Mouse (Mus musculus) kidney, embryonic 15.5 days (tissue): ENCODE measurements around the gene Cryba1. TPM values are rescaled to one million over a fixed set of nuclear protein-coding genes. Genes with fewer than 3 reads are reported as not detected.
"Not testable (repeated sequence)": the region's sequence is repeated elsewhere in the genome, so short reads cannot be mapped to it uniquely, and the experiment has no call there.

ENCODE experiments used
- ATAC-seq: fragments of 200-750 bp; cut with Nextera tagmentation; replicated peaks from 2 replicates; pipeline ENCODE4 v1.8.0; 2017; ENCODE audit warnings: moderate TSS enrichment; ENCODE audit not compliant: low FRiP score
- H3K27ac ChIP-seq: fragments of 300-500 bp; sonication (generic); 2 replicates; pipeline ENCODE4 v1.5.1; 2015; ENCODE audit warnings: mild to moderate bottlenecking, inconsistent platforms
- H3K27me3 ChIP-seq: fragments of 300-500 bp; sonication (generic); 2 replicates; pipeline ENCODE4 v1.6.1; 2015; ENCODE audit warnings: inconsistent platforms
- H3K36me3 ChIP-seq: fragments of 300-500 bp; sonication (generic); 2 replicates; pipeline ENCODE4 v1.6.1; 2015; ENCODE audit warnings: inconsistent platforms
- H3K4me1 ChIP-seq: fragments of 300-500 bp; sonication (generic); 2 replicates; pipeline ENCODE4 v1.6.1; 2015; ENCODE audit warnings: inconsistent platforms
- H3K4me2 ChIP-seq: fragments of 300-500 bp; sonication (generic); 2 replicates; pipeline ENCODE4 v1.6.1; 2015; ENCODE audit warnings: moderate library complexity, mild to moderate bottlenecking, inconsistent platforms
- H3K4me3 ChIP-seq: fragments of 300-500 bp; sonication (generic); replicated peaks from 2 replicates; pipeline ENCODE4 v1.5.1; 2015; ENCODE audit warnings: mild to moderate bottlenecking, inconsistent platforms
- H3K9ac ChIP-seq: fragments of 300-500 bp; sonication (generic); 2 replicates; pipeline ENCODE4 v1.6.1; 2015; ENCODE audit warnings: mild to moderate bottlenecking, inconsistent platforms
- H3K9me3 ChIP-seq: fragments of 300-500 bp; sonication (generic); replicated peaks from 2 replicates; pipeline ENCODE4 v1.6.1; 2016; ENCODE audit warnings: inconsistent platforms
- WGBS: fragments of 180-500 bp; shearing (Covaris S2); methylation state at CpG from one replicate; pipeline ENCODE4 v1.1.7; 2015; ENCODE audit warnings: mixed read lengths; 5-methylcytosine and 5-hydroxymethylcytosine counted together
- polyA plus RNA-seq: library from polyadenylated mRNA; unstranded; fragments of >200 nt; fragmentation: Nextera tagmentation; extraction: Ambion mirVana; gene quantifications from 2 replicates; pipeline ENCODE4 v1.2.1, GENCODE M21; 2015

Cryba1 gene
- polyA plus RNA-seq, 1 experiment from 2014 or later = not detected

- no peaks in the 10 kb centered on the region for H3K27me3 ChIP-seq
- no peak overlapping the region for H3K27ac ChIP-seq
- H3K4me3 ChIP-seq = no peak overlapping the region
- WGBS = 64% methylated on average over 3 of the region's 3 CpGs
- H3K9ac ChIP-seq = no peak overlapping the region
- no peaks in the 10 kb centered on the region for H3K4me1 ChIP-seq
- no peak overlapping the region for H3K4me2 ChIP-seq
- H3K36me3 ChIP-seq = no peaks in the 10 kb centered on the region
- ATAC-seq = no peak
- H3K9me3 ChIP-seq = no peaks in the 10 kb centered on the region
Measured at GRCm38 (mm10) chr11:77753469-77753868, 28.4 kb upstream of the Cryba1 start.

DNA sequence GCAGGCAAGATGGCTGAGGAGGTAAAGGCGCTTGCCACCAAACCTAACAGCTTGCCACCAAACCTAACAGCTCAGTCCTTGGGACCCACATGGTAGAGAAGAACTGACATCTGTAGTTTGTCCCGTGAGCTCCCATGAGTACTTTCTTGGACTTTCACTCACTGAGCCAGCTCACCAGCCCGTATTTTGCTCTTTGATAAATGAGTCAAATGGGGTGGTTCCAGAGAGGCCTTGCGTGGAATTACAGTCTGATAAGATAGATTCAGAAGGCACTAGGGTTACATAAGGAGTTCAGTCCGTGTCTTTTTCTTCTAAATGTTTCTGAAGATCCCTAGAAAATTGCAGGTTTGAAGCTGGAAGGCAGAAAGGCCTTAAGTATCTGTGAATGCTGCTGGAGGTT is 27.4 kb upstream of the Cryba1 start:
- WGBS = 79% methylated on average over 5 of the region's 5 CpGs

GRCm38 (mm10) chr11:77748996-77749395 is 23.9 kb upstream of the Cryba1 start:
- Histone ChIP-seq H3K4me3 (no peak overlapping the region), H3K4me1 (no peaks in the 10 kb centered on the region)

More for the DNA sequence above, 27.4 kb upstream of the Cryba1 start:
- Histone ChIP-seq H3K9me3 (no peaks in the 10 kb centered on the region), H3K27me3 (no peaks in the 10 kb centered on the region), H3K9ac (no peak overlapping the region), H3K4me2 (no peak overlapping the region), H3K36me3 (no peaks in the 10 kb centered on the region), H3K27ac (no peak overlapping the region), H3K4me1 (no peaks in the 10 kb centered on the region), H3K4me3 (no peak overlapping the region)
- no peak for ATAC-seq

DNA sequence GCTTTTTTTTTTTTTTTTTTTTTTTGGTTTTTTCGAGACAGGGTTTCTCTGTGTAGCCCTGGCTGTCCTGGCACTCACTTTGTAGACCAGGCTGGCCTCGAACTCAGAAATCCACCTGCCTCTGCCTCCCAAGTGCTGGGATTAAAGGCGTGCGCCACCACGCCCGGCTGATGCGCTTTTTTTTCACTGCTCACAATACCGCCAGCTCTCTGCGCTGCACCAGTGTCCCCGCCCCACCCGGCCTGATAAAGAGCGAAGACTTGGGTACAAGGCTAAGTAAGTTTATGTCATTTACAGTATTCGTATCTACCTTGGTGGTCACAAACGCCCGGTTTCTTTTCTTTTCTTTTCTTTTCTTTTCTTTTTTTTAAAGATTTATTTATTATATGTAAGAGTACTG is 22.0 kb upstream of the Cryba1 start:
- H3K4me3 ChIP-seq, H3K9me3 ChIP-seq, H3K4me2 ChIP-seq, H3K36me3 ChIP-seq, H3K4me1 ChIP-seq, H3K9ac ChIP-seq, H3K27me3 ChIP-seq, H3K27ac ChIP-seq, ATAC-seq: not testable (repeated sequence)
- WGBS = 96% methylated on average over 14 of the region's 15 CpGs

More at GRCm38 (mm10) chr11:77748996-77749395, 23.9 kb upstream of the Cryba1 start:
- H3K36me3 ChIP-seq = no peaks in the 10 kb centered on the region
- H3K9me3 ChIP-seq = no peaks in the 10 kb centered on the region
- no peak overlapping the region for H3K27ac ChIP-seq
- ATAC-seq = no peak
- WGBS = 80% methylated on average over 5 of the region's 5 CpGs
- no peak overlapping the region for H3K9ac ChIP-seq
- H3K4me2 ChIP-seq = no peak overlapping the region
- H3K27me3 ChIP-seq = no peaks in the 10 kb centered on the region

GRCm38 (mm10) chr11:77746652-77747051 is 21.6 kb upstream of the Cryba1 start:
- 94% methylated on average over 4 of the region's 4 CpGs for WGBS
- Histone ChIP-seq H3K4me2 (no peak overlapping the region), H3K27me3 (no peaks in the 10 kb centered on the region), H3K27ac (no peak overlapping the region), H3K36me3 (no peaks in the 10 kb centered on the region), H3K9me3 (no peaks in the 10 kb centered on the region), H3K4me3 (no peak overlapping the region), H3K9ac (no peak overlapping the region), H3K4me1 (no peaks in the 10 kb centered on the region)
- no peak for ATAC-seq

GRCm38 (mm10) chr11:77743966-77744365 is 18.9 kb upstream of the Cryba1 start:
- Histone ChIP-seq H3K9ac (no peak overlapping the region), H3K4me2 (no peak overlapping the region), H3K27ac (no peak overlapping the region), H3K36me3 (no peaks in the 10 kb centered on the region), H3K27me3 (no peaks in the 10 kb centered on the region), H3K4me1 (no peaks in the 10 kb centered on the region), H3K9me3 (no peaks in the 10 kb centered on the region), H3K4me3 (no peak overlapping the region)
- no peak for ATAC-seq
- 38% methylated on average over 6 of the region's 6 CpGs for whole genome bisulfite sequencing

DNA sequence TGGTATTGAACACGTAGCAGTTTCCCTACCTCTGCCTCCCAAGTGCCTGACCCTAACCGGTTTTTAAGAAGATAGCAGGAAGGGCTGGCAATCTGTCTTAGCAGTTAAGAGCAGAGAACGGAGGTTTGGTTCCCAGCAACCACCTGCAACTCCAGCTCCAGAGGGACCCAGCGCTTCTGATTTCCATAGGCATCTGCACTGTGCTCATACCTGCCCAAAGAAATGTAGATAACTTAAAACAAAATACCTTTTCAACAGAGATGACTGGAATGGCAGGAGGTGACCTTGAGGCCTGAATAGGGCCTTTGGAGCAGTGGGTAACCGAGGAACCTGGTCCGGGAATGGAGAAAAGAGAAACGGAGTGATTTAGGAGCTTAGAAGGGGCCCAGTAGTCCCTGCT is 13.5 kb upstream of the Cryba1 start:
- Histone ChIP-seq H3K4me1 (no peaks in the 10 kb centered on the region), H3K9me3 (no peaks in the 10 kb centered on the region), H3K9ac (no peak overlapping the region), H3K4me3 (no peak overlapping the region), H3K27ac (no peak overlapping the region), H3K36me3 (no peaks in the 10 kb centered on the region), H3K4me2 (no peak overlapping the region), H3K27me3 (no peaks in the 10 kb centered on the region)
- ATAC-seq = no peak
- WGBS = 51% methylated on average over 7 of the region's 7 CpGs

- ATAC-seq = no peak
- Histone ChIP-seq H3K27me3 (no peaks in the 10 kb centered on the region), H3K4me3 (no peak overlapping the region), H3K9ac (no peak overlapping the region), H3K27ac (no peak overlapping the region), H3K4me1 (no peaks in the 10 kb centered on the region), H3K36me3 (no peaks in the 10 kb centered on the region), H3K4me2 (no peak overlapping the region), H3K9me3 (no peaks in the 10 kb centered on the region)
- WGBS = under 1% methylated on average over 6 of the region's 6 CpGs
Measured at GRCm38 (mm10) chr11:77737289-77737688, 12.2 kb upstream of the Cryba1 start.

GRCm38 (mm10) chr11:77728587-77728986 is 3.5 kb upstream of the Cryba1 start:
- Histone ChIP-seq H3K27me3 (no peaks in the 10 kb centered on the region; the same call in 1 of the 2 replicates), H3K9ac (no peak overlapping the region), H3K4me1 (no peaks in the 10 kb centered on the region), H3K36me3 (no peaks in the 10 kb centered on the region), H3K4me3 (no peak overlapping the region), H3K9me3 (no peaks in the 10 kb centered on the region), H3K27ac (no peak overlapping the region), H3K4me2 (no peak overlapping the region)
- WGBS = 66% methylated on average over 2 of the region's 2 CpGs
- ATAC-seq = no peak

- H3K27me3 ChIP-seq = no peaks in the 10 kb centered on the region
- no peak overlapping the region for H3K9ac ChIP-seq
- WGBS = 82% methylated on average over 7 of the region's 7 CpGs
- no peaks in the 10 kb centered on the region for H3K4me1 ChIP-seq
- H3K4me3 ChIP-seq = no peak overlapping the region
- ATAC-seq = no peak
- H3K27ac ChIP-seq = no peak overlapping the region
- H3K36me3 ChIP-seq = no peaks in the 10 kb centered on the region
- H3K4me2 ChIP-seq = no peak overlapping the region
- no peaks in the 10 kb centered on the region for H3K9me3 ChIP-seq
Measured at GRCm38 (mm10) chr11:77724766-77725165, 317 bp downstream of the Cryba1 start.

DNA sequence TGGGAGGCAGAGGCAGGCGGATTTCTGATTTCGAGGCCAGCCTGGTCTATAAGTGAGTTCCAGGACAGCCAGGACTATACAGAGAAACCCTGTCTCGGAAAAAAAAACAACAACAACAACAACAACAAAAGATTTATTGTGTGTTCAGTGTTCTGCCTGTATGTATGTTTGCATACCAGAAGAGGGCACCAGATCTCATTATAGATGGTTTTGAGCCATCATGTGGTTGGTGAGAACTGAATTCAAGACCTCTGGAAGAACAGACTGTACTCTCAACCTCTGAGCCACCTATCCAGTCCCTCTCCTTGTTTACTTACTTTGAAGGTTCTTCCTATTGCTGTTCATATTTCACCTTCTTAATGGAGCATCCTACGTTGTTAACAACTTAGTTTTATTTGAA is 3.7 kb downstream of the Cryba1 start:
- WGBS = 90% methylated on average over 4 of the region's 4 CpGs
- no peak overlapping the region for H3K9ac ChIP-seq
- no peaks in the 10 kb centered on the region for H3K9me3 ChIP-seq

DNA sequence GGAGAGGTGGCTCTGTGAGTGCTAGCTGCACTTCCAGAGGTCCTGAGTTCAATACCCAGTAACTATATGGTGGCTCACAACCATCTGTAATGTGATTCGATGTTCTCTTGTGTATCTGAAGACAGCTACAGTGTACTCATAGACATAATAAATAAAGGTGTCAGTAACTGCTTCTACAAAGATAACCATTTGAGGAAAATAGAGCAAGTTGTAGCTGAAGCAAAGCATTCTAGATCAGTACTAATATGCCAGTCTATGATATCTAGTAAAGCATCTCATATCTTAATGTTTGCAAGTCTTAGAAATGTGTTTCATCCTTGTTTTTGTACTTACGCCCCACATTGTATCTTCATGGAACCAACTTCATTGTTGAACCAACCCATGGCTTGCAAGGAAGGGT is 6.0 kb downstream of the Cryba1 start:
- Histone ChIP-seq H3K4me1 (no peaks in the 10 kb centered on the region), H3K4me2 (no peak overlapping the region), H3K9ac (no peak overlapping the region), H3K9me3 (no peaks in the 10 kb centered on the region), H3K27me3 (no peaks in the 10 kb centered on the region), H3K4me3 (no peak overlapping the region), H3K36me3 (peaks cover 13% of the 10 kb centered on the region), H3K27ac (no peak overlapping the region)
- 88% methylated on average over 2 of the region's 2 CpGs for WGBS
- ATAC-seq = no peak

More for the DNA sequence above, 3.7 kb downstream of the Cryba1 start:
- no peak overlapping the region for H3K4me3 ChIP-seq
- H3K36me3 ChIP-seq = peaks cover 5% of the 10 kb centered on the region; the same call in 1 of the 2 replicates
- no peak for ATAC-seq
- H3K4me1 ChIP-seq = no peaks in the 10 kb centered on the region
- no peak overlapping the region for H3K27ac ChIP-seq
- H3K27me3 ChIP-seq = no peaks in the 10 kb centered on the region
- H3K4me2 ChIP-seq = no peak overlapping the region

DNA sequence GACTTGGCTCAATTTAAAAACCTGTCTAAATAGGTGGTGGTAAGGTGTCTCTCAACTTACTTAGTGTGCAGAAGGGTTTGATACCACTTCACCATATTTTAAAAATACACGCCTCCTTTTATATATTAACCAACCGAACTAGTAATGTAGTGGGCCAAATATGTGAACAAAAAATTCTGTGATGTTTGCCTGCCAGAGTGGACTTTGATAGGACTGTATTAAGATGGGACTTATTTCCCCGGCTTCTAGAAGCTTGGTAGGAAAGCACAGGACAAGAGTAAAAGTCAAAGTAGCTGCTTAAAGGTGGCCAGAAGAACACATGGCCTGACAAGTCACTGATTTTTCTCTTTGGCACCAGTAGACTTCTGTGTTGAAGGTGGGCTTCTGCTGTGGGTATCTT is 11.3 kb downstream of the Cryba1 start:
- Histone ChIP-seq H3K27me3 (no peaks in the 10 kb centered on the region), H3K4me3 (no peak overlapping the region), H3K36me3 (peaks cover 47% of the 10 kb centered on the region), H3K4me2 (no peak overlapping the region), H3K4me1 (no peaks in the 10 kb centered on the region), H3K27ac (no peak overlapping the region), H3K9me3 (no peaks in the 10 kb centered on the region), H3K9ac (no peak overlapping the region)
- ATAC-seq = no peak
- WGBS = 87% methylated on average over 3 of the region's 3 CpGs
